ENCODE assay signal across 19 mouse cellular contexts in the genomic region with DNA sequence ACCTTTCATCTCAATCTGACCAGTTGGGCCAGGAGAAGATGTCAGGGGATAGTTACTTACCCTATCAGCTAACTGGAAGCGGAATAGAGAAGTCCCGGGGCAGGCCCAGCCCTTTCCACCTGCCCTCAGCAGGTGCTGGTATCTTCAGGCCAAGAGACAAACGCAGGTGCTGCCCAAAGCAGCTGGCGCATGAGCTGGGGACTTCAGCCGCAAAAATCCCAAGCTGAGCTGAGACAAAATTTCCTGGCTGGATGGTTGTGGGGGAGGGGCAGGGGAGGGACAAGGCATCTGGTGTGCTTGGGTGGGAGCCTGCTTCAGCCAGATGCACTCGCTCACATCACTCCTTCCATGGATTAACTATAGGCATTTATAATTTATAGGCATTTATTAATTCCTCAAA.
DNase-seq lines count a peak whose midpoint lies in the region; ATAC-seq lines count a peak whose summit lies in the region.
"Had no signal": no experiment of that assay in that cellular context is flagged by ENCODE, and none has a peak within 500 bp of the region (broad histone marks: within the 10 kb centered on the region; RNA-seq: fewer than 3 reads in every experiment).

No protein-coding gene starts in this region.

- 61% methylated on average over 6 of the region's 6 CpGs for WGBS in kidney, embryonic 15.5 days
- WGBS in forebrain, embryonic 13.5 days: 61% methylated on average over 6 of the region's 6 CpGs

- H3K27ac ChIP-seq in kidney, embryonic 15.5 days: no peak overlapping the region
- H3K27ac ChIP-seq in forebrain, embryonic 13.5 days: no peak overlapping the region
- H3K27ac ChIP-seq: embryonic facial prominence, embryonic 13.5 days; forebrain, embryonic 15.5 days; heart, embryonic 15.5 days; left cerebral cortex, adult 2 months; liver, embryonic 12.5 days; macrophage had no signal

- ATAC-seq in kidney, embryonic 15.5 days (replicated peaks; ENCODE audit: low FRiP score): no peak
- no peak for ATAC-seq in forebrain, embryonic 13.5 days
- ATAC-seq: forebrain, embryonic 15.5 days; inflammation-experienced regulatory T-cells, adult 6 months; liver, embryonic 12.5 days had no signal

- H3K27me3 ChIP-seq in kidney, embryonic 15.5 days: peaks cover 16% of the 10 kb centered on the region
- H3K27me3 ChIP-seq in forebrain, embryonic 13.5 days: peaks cover 15% of the 10 kb centered on the region
- H3K27me3 ChIP-seq: forebrain, embryonic 15.5 days had no signal

- H3K9ac ChIP-seq in kidney, embryonic 15.5 days: no peak overlapping the region
- H3K9ac ChIP-seq in forebrain, embryonic 13.5 days: no peak overlapping the region
- H3K9ac ChIP-seq: embryonic facial prominence, embryonic 13.5 days; forebrain, embryonic 15.5 days; heart, embryonic 15.5 days; liver, embryonic 12.5 days had no signal

- no peaks in the 10 kb centered on the region for H3K9me3 ChIP-seq in kidney, embryonic 15.5 days (replicated peaks)
- no peaks in the 10 kb centered on the region for H3K9me3 ChIP-seq in forebrain, embryonic 13.5 days (replicated peaks)
- H3K9me3 ChIP-seq: embryonic facial prominence, embryonic 13.5 days; forebrain, embryonic 15.5 days; heart, embryonic 15.5 days; liver, embryonic 12.5 days had no signal

- H3K36me3 ChIP-seq in kidney, embryonic 15.5 days: no peaks in the 10 kb centered on the region
- no peaks in the 10 kb centered on the region for H3K36me3 ChIP-seq in forebrain, embryonic 13.5 days (ENCODE audit: poor library complexity, severe bottlenecking)
- H3K36me3 ChIP-seq: embryonic facial prominence, embryonic 13.5 days; forebrain, embryonic 15.5 days; G1E; heart, embryonic 15.5 days; liver, embryonic 12.5 days had no signal

- no peak overlapping the region for H3K4me3 ChIP-seq in kidney, embryonic 15.5 days (replicated peaks)
- no peak overlapping the region for H3K4me3 ChIP-seq in forebrain, embryonic 13.5 days
- H3K4me3 ChIP-seq: embryonic facial prominence, embryonic 13.5 days; forebrain, embryonic 15.5 days; heart, embryonic 15.5 days; left cerebral cortex, adult 2 months; liver, embryonic 12.5 days had no signal

- H3K4me2 ChIP-seq in kidney, embryonic 15.5 days: no peak overlapping the region
- H3K4me2 ChIP-seq in forebrain, embryonic 13.5 days: no peak overlapping the region
- H3K4me2 ChIP-seq: embryonic facial prominence, embryonic 13.5 days; forebrain, embryonic 15.5 days; heart, embryonic 15.5 days; liver, embryonic 12.5 days had no signal

- peaks cover 18% of the 10 kb centered on the region for H3K4me1 ChIP-seq in kidney, embryonic 15.5 days
- peaks cover 11% of the 10 kb centered on the region for H3K4me1 ChIP-seq in forebrain, embryonic 13.5 days

- DNase-seq in cerebellum, postnatal 25 days: peak; percentile 49 to 66
- DNase-seq in cerebellum, adult 8-10 months: no peak
- DNase-seq in kidney, postnatal 4 days: peak; percentile 77 to 82
- peak; percentile 56 for DNase-seq in right cerebral cortex, postnatal 4 days
- no peak for DNase-seq in right cerebral cortex, adult 2 months (ENCODE audit: low spot score in 2 of 2)
- DNase-seq in testis, postnatal 14 days (ENCODE audit: low spot score): peak; percentile 19
- DNase-seq: B cell, adult 2 months; cerebellum, adult 9-10 months; thymus, adult 2 months had no signal

Comparison
In these comparisons a context has a peak if more than half of its experiments do, and no peak if none do; other contexts are left out.
1. DNase-seq: peak in cerebellum, postnatal 25 days (2 of 2), kidney, postnatal 4 days (2 of 2), right cerebral cortex, postnatal 4 days (single experiment) and testis, postnatal 14 days (single experiment); none in cerebellum, adult 8-10 months (single experiment) and right cerebral cortex, adult 2 months (0 of 2).